Mouse (Mus musculus) liver, embryonic 14.5 days (tissue): ENCODE results near the gene Reps2.

ENCODE experiments used
- CTCF ChIP-seq: IDR thresholded peaks from 2 replicates; pipeline ENCODE4 v1.5.1; 2016; ENCODE audit warnings: antibody characterized with exemption, low read depth, control low read depth
- EP300 ChIP-seq: IDR thresholded peaks from 2 replicates; pipeline ENCODE4 v1.6.1; 2016; ENCODE audit warnings: antibody characterized with exemption, low read depth

DNA sequence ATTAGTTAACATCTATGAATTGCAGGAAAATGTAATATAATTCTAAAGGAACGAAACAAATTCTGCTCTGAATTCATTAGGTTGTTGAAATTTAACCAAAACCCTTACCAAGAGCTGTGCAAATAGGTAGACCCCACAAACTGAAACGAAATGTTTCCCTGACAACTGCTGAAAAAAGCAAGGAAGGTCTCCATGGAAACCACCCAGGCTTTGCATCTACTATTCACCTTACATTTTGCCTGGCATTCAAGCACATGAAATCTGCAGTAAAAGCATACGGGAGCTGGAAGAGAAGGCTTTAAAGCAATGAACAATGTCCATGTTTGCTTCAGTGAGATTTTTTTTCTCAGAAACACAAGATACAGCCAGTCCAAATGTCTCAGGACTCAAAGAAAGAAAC, 59.1 kb downstream of the Reps2 start:
- TF ChIP-seq CTCF (no peak), EP300 (no peak)
